Mouse (Mus musculus) cortical plate, adult 2 months (tissue): Measurements from ENCODE around the gene Ak3.

ENCODE experiments used
- CTCF ChIP-seq: fragments of 200-500 bp; IDR thresholded peaks from 2 replicates; pipeline ENCODE4 v1.5.1; 2011; ENCODE audit warnings: mild to moderate bottlenecking, control low read depth, low read length; ENCODE audit not compliant: insufficient read depth; ENCODE audit errors: extremely low read depth
- POLR2A ChIP-seq: fragments of 200-500 bp; IDR thresholded peaks from 2 replicates; pipeline ENCODE4 v1.6.1; 2011; ENCODE audit warnings: mild to moderate bottlenecking, low read length, control low read depth; ENCODE audit not compliant: insufficient read depth; ENCODE audit errors: extremely low read depth

DNA sequence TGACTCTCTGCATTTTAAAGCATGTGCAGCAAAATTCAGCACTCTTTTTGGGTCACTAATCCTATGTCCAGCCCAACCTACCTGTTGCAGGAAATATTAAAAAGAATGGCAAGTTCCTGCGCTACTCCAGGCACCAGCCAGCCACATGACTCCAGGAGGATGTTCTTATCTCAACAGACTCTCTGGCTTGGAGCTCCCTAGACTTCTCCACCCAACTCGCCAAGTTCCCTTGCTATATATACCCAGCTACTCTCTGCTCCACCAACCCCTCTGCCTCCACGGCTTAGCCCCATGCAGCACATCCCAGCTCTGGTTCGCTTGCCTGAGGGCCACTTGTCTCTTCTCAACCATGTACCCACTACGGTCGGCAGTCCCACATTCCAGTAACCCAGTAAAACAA, 40.9 kb upstream of the Ak3 start:
- no peak for TF ChIP-seq POLR2A
- no peak for TF ChIP-seq CTCF
